Mouse (Mus musculus): Measurements from ENCODE around the gene Ube4b. TPM values are rescaled to one million over a fixed set of nuclear protein-coding genes. Genes with fewer than 3 reads are reported as not detected.

Gene Ube4b
- total and polyA plus RNA-seq, 3 experiments: 28.4 to 104 (median 71.0) TPM

- TF ChIP-seq POLR2AphosphoS5 (IDR thresholded peaks at IDR 0.05; ENCODE audit: borderline replicate concordance, low read depth, low read length) (no peak), USF2 (IDR thresholded peaks at IDR 0.05; ENCODE audit: borderline replicate concordance in 1 of 2, insufficient read depth in 1 of 2, low read depth in 1 of 2, low read length in 2 of 2) (no peak), BHLHE40 (IDR thresholded peaks at IDR 0.05; ENCODE audit: borderline replicate concordance, low read depth, low read length) (no peak), POLR2AphosphoS2 (IDR thresholded peaks at IDR 0.05; ENCODE audit: low read length) (no peak), EP300 (IDR thresholded peaks at IDR 0.05; ENCODE audit: low read depth in 1 of 2, low read length in 2 of 2) (no peak)
Observed at GRCm38 (mm10) chr4:149459425-149459824, 32.9 kb upstream of the Ube4b start.

GRCm38 (mm10) chr4:149458526-149458925 lies 32.0 kb upstream of the Ube4b start:
- Histone ChIP-seq H3K9me3 (replicated peaks; ENCODE audit: insufficient read depth, low read length) (no peaks in the 10 kb centered on the region), H3K9ac (ENCODE audit: control insufficient read depth, low read depth, low read length, poor library complexity, severe bottlenecking) (no peak overlapping the region), H3K27me3 (ENCODE audit: control insufficient read depth in 1 of 2, insufficient read depth in 2 of 2, low read length in 2 of 2) (no peaks in the 10 kb centered on the region), H3K36me3 (ENCODE audit: control insufficient read depth in 1 of 2, insufficient read depth in 2 of 2, low read length in 2 of 2) (no peaks in the 10 kb centered on the region), H3K4me1 (ENCODE audit: control insufficient read depth in 1 of 2, insufficient read depth in 2 of 2, low read length in 2 of 2) (no peaks in the 10 kb centered on the region), H3K27ac (ENCODE audit: control insufficient read depth, low read depth, low read length) (no peak overlapping the region), H3K4me3 (ENCODE audit: control insufficient read depth in 1 of 2, insufficient read depth in 1 of 2, low read depth in 2 of 2, low read length in 2 of 2) (no peak overlapping the region), H3K79me2 (ENCODE audit: control insufficient read depth, insufficient read depth, low read length, poor library complexity) (no peaks in the 10 kb centered on the region)
- DNase-seq (ENCODE audit: low read depth, low spot score): no peak
- no peak for TF ChIP-seq TCF12 (IDR thresholded peaks at IDR 0.05; ENCODE audit: low read depth, low read length)
- no peak for TF ChIP-seq CTCF (IDR thresholded peaks at IDR 0.05 in 2 of 3, conservative IDR thresholded peaks at IDR 0.05 in 1 of 3; ENCODE audit: control insufficient read depth in 1 of 3, insufficient read depth in 1 of 3, low read depth in 2 of 3, low read length in 3 of 3, poor library complexity in 1 of 3, severe bottlenecking in 1 of 3)
- no peak for TF ChIP-seq UBTF (IDR thresholded peaks at IDR 0.05; ENCODE audit: borderline replicate concordance, insufficient read depth, low read depth, low read length)
- TF ChIP-seq NELFE (IDR thresholded peaks at IDR 0.05; ENCODE audit: low read depth, low read length): no peak
- no peak for TF ChIP-seq BHLHE40 (IDR thresholded peaks at IDR 0.05; ENCODE audit: borderline replicate concordance, low read depth, low read length)
- no peak for TF ChIP-seq SMC3 (IDR thresholded peaks at IDR 0.05; ENCODE audit: low read depth, low read length)
- no peak for TF ChIP-seq TBP (IDR thresholded peaks at IDR 0.05; ENCODE audit: low read depth, low read length)
- TF ChIP-seq KAT2A (conservative IDR thresholded peaks at IDR 0.05; ENCODE audit: low read depth, low read length): no peak
- no peak for TF ChIP-seq NRF1 (IDR thresholded peaks at IDR 0.05; ENCODE audit: insufficient read depth, low read depth, low read length, poor library complexity, severe bottlenecking)
- TF ChIP-seq MEF2A (IDR thresholded peaks at IDR 0.05; ENCODE audit: extremely low read depth, insufficient replicate concordance, low read depth, low read length, poor library complexity, severe bottlenecking): no peak
- TF ChIP-seq MAFK (IDR thresholded peaks at IDR 0.05; ENCODE audit: borderline replicate concordance, low read depth, low read length): no peak
- no peak for TF ChIP-seq SIN3A (IDR thresholded peaks at IDR 0.05; ENCODE audit: low read length)
- no peak for TF ChIP-seq JUND (IDR thresholded peaks at IDR 0.05; ENCODE audit: low read depth, low read length)
- no peak for TF ChIP-seq MAX (IDR thresholded peaks at IDR 0.05; ENCODE audit: low read length)
- TF ChIP-seq ETS1 (IDR thresholded peaks at IDR 0.05; ENCODE audit: low read depth, low read length): no peak
- no peak for TF ChIP-seq MAZ (IDR thresholded peaks at IDR 0.05; ENCODE audit: low read depth, low read length)
- TF ChIP-seq POLR2AphosphoS2 (IDR thresholded peaks at IDR 0.05; ENCODE audit: low read length): no peak
- no peak for TF ChIP-seq CHD2 (IDR thresholded peaks at IDR 0.05; ENCODE audit: low read length)
- TF ChIP-seq E2F4 (IDR thresholded peaks at IDR 0.05; ENCODE audit: borderline replicate concordance, low read depth, low read length): no peak

More at GRCm38 (mm10) chr4:149459425-149459824, 32.9 kb upstream of the Ube4b start:
- Histone ChIP-seq H3K27me3 (ENCODE audit: control insufficient read depth in 1 of 2, insufficient read depth in 2 of 2, low read length in 2 of 2) (no peaks in the 10 kb centered on the region), H3K36me3 (ENCODE audit: control insufficient read depth in 1 of 2, insufficient read depth in 2 of 2, low read length in 2 of 2) (no peaks in the 10 kb centered on the region), H3K79me2 (ENCODE audit: control insufficient read depth, insufficient read depth, low read length, poor library complexity) (no peaks in the 10 kb centered on the region), H3K27ac (ENCODE audit: control insufficient read depth, low read depth, low read length) (no peak overlapping the region), H3K4me3 (ENCODE audit: control insufficient read depth in 1 of 2, insufficient read depth in 1 of 2, low read depth in 2 of 2, low read length in 2 of 2) (no peak overlapping the region), H3K9ac (ENCODE audit: control insufficient read depth, low read depth, low read length, poor library complexity, severe bottlenecking) (no peak overlapping the region), H3K9me3 (replicated peaks; ENCODE audit: insufficient read depth, low read length) (no peaks in the 10 kb centered on the region), H3K4me1 (ENCODE audit: control insufficient read depth in 1 of 2, insufficient read depth in 2 of 2, low read length in 2 of 2) (no peaks in the 10 kb centered on the region)
- no peak for DNase-seq (ENCODE audit: low read depth, low spot score)

Measured in MEL (cell line).